Mouse (Mus musculus): ENCODE results near the gene Cbfa2t3.

Gene Cbfa2t3

GRCm38 (mm10) chr8:122718711-122719499 lies 20.0 kb upstream of the Cbfa2t3 start:
- no peak for DNase-seq (ENCODE audit: low spot score in 2 of 2)

GRCm38 (mm10) chr8:122717869-122718509 lies 19.1 kb upstream of the Cbfa2t3 start:
- no peak for DNase-seq (ENCODE audit: low spot score in 2 of 2)

GRCm38 (mm10) chr8:122716566-122716965 lies 17.7 kb upstream of the Cbfa2t3 start:
- no peak for DNase-seq (ENCODE audit: low spot score in 2 of 2)

DNA sequence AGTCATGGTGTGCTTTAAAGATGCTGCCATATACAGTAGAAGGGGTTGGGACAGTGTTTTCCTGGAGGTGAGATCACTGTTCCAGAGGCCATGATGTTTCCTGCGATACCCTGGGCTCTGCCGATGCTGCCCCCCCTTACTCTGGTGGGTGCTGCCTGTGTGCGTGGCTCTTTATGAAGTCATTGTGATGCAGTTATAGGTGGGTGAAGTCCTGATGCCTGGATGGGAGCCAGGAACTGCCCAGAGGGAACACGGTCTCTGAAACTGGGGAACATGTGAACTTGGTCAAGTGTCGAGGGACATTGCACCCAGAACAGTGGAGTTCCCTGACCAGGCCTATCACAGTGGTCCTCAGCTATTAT lies 14.2 kb upstream of the Cbfa2t3 start:
- DNase-seq (ENCODE audit: low spot score in 2 of 2) = no peak

DNA sequence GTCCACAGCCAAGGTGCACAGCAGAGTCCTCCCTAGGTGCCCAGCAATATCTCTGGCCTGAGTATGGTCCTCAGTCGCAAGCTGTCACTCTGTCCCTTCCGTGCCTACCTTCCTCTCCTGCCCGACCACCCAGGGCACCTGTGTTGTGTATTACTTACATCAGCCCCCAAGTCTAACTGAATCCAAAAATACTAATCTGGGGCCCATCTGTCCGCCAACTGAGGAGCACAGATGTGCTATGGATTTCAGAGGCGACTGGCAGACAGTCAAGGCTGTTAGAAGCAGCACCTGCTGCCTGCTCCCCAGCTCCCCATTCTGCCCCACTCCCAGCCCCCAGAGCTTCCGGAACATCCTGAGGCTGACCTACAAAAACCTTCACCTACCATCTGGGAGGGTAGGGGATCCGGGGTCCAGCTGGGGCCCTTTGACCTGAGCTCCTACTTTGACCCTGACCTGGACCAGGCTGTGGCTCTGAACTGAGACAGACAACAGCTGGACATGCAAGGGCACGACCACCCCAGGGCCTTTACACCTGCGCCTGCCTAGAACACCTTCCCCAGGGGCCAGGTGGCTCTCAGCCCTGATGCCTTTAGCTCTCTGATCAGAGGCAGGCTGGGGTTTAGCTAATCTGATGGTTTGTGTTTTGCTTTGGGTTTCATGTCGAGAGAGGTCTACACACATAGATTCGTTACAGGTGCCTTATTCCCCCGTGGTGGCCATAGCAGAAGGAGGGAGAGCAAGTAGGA lies 13.7 kb upstream of the Cbfa2t3 start:
- DNase-seq (ENCODE audit: low spot score in 2 of 2) = peak in 1 of 2 experiments; percentile 46

GRCm38 (mm10) chr8:122711891-122712365 lies 13.0 kb upstream of the Cbfa2t3 start:
- DNase-seq (ENCODE audit: low spot score in 2 of 2) = no peak

DNA sequence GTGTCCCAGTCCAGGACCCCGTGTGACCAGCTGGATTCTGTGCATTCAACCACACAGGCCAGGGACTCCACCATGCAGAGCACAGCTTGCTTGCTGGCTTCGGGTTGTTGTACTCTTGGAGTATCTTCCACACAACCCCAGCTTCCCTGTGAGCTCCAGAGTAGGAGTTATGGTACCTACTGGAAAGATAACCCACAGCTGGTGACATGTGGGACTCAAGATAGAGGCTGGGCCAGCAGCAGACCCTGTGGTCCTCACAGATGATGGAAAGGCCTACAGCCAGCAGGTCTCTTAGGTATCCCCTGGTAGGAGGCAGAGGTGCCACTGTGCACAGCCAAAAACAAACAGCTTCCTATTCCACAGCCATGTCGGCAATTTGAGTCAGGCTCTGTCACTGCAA lies 12.6 kb upstream of the Cbfa2t3 start:
- no peak for DNase-seq (ENCODE audit: low spot score in 2 of 2)

GRCm38 (mm10) chr8:122709340-122710111 lies 10.6 kb upstream of the Cbfa2t3 start:
- peak in 1 of 2 experiments; percentile 58 for DNase-seq (ENCODE audit: low spot score in 2 of 2)

DNA sequence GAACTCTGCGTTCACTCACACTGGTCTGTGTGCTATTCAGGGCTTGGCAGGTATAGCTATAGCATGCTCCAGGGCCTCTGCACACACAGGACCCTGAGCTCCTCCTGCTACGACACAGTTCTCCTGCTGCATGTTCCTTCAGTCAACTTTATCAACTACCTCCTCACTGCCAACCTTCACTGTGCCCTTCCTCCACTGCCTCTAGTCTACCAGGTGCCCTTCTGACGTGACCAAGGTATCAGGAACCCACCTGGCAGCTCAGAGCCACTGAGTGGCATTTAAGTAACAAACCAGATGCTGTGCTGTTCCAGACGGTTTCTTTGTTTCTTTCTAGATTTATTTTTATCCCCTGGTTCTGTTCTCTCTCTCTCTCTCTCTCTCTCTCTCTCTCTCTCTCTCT lies 8.3 kb upstream of the Cbfa2t3 start:
- no peak for DNase-seq (ENCODE audit: low spot score in 2 of 2)

- no peak for DNase-seq (ENCODE audit: low spot score in 2 of 2)
Observed at GRCm38 (mm10) chr8:122705901-122706561, 7.1 kb upstream of the Cbfa2t3 start.

DNA sequence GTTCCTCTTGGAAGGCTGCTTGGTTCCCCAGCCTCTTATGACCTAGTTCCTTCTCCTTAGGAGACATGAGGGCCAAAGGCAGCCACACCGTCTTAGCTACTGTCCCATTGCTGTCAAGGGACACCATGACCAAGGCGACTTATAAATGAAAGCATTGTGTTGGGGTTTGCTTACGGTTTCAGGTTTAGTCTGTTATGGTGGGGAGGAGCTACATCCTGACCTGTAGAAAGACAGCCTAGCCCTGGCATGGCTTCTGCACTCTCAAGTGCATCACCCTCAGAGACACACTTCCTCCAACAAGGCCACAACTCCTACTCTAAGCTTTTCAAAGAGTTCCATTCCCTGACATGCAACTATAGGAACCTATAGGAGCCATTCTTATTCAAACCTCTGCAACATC lies 5.7 kb upstream of the Cbfa2t3 start:
- DNase-seq (ENCODE audit: low spot score in 2 of 2) = no peak

DNA sequence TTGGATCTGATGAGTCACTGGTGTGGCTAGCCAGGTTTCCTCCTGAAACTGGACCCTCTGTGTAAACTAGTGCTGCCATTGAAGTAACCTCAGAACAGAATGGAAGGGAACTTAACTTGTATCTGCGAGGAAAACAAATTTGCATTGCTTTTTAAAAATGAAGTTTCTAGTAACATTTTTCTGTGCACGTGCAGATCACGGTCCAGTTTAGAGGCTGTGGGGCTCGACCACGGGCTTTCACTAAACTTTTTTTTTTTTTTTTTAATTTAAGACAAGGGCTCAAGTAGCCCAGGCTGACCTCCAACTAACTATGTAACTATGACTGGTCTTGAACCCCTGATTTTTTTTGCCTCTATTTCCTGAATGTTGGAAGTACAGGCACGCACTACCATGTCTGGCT lies 4.0 kb upstream of the Cbfa2t3 start:
- no peak for DNase-seq (ENCODE audit: low spot score in 2 of 2)

- DNase-seq (ENCODE audit: low spot score in 2 of 2) = no peak
Observed at GRCm38 (mm10) chr8:122702301-122702941, 3.5 kb upstream of the Cbfa2t3 start.

DNA sequence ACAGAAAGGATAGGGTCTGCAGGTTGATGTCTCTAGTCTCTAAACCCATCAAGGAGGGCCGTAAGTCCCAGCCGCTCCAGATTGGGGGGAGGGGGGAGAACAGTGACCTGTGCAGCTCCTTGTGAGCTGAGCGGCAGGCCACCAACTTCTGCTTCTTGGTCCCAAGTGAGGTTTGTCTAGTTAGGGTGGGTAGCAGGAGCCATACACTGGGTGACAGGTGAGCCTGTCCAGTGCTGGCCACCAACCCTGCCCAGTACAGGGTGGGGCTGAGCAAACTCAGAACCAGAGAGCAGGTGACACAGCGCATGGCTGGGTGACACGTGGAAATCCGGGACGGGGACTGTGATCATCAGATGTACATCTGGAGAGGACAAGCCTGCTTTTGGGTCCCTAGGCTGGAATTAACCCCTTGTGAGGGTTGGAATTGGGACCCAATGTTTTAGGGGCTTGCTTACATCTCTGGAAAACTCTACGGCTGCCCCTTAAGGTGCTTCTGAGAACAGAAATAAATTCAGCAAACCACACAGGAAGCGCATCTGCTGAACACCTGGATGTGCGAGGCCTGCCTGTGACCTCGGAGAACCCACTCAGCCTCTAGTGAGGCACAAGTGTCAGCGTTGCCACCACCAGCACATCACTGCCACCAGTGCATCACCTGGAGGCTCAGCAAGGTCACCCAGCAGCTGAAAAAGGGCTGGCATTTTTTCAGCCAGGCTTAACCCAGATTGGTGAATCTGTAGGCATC lies 2.7 kb upstream of the Cbfa2t3 start:
- DNase-seq (ENCODE audit: low spot score in 2 of 2) = no peak

DNA sequence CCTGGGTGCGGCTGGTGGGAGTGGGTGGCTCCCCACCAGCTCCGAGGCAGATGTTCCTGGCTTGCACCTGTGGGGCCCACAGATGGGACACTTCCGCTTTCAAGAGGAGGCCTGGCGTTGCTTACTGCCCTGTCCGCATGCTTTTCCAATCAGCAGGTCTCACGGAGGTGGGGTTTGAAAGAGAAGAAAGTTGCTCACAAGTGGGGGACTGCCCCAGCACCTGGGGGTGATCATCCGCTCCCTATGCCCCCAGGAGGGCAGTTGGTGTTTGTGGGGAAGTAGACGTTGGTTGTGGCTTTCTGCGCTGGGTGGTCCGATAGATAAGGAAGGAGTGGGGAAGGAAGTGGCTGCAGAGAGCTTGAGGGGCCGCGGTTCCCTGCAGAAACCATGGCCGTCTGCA lies 1.7 kb upstream of the Cbfa2t3 start:
- no peak for DNase-seq (ENCODE audit: low spot score in 2 of 2)

- no peak for DNase-seq (ENCODE audit: low spot score in 2 of 2)
Observed at GRCm38 (mm10) chr8:122698254-122698768, 598 bp downstream of the Cbfa2t3 start.

- no peak for DNase-seq (ENCODE audit: low spot score in 2 of 2)
Observed at GRCm38 (mm10) chr8:122697586-122697985, 1.3 kb downstream of the Cbfa2t3 start.

DNA sequence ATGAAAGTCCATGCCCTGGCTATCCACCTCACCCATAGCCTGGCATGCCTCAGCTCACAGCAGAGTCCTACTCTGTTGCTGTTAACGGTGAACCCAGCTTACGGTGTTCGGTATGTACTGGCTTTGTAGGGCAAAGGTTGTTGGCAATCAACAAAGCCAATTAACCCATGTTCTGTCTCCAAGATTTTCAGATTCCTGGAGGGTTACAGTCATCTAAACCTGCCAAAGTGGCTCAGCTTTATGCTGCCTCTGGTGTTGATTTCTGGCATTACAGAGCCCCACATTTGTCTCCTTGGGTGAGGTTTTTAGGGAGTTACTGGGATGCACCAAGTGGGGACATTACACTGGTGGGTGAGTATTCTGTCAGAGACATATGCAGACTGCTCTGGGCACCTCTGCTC lies 1.7 kb downstream of the Cbfa2t3 start:
- peak in 1 of 2 experiments; percentile 46 for DNase-seq (ENCODE audit: low spot score in 2 of 2)

GRCm38 (mm10) chr8:122695438-122696042 lies 3.4 kb downstream of the Cbfa2t3 start:
- peak in 1 of 2 experiments; percentile 45 for DNase-seq (ENCODE audit: low spot score in 2 of 2)
